Mouse (Mus musculus): ENCODE measurements around the gene Mfsd2a. TPM values are rescaled to one million over a fixed set of nuclear protein-coding genes. Genes with fewer than 3 reads are reported as not detected.

Mfsd2a gene
- polyA plus RNA-seq, 1 experiment, result 7.5 TPM

DNA sequence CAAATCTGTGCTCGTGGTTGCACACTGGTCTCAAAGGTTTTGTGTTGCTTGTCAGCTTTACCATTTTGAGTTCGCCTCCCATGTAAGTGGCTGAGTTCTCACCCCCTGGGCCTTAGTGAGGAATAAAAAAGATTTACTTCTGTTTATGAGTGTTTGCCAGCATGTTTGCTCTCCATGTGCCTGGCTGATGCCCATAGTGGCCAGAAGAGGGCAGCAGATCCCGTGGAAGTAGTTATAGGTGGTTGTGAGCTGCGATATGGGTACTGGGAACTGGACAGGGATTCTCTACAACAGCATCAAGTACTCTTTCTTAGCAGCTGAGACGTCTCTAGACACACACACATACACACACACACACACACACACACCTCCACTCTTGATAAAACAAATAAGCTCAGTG lies 48.4 kb downstream of the Mfsd2a start:
- no peak overlapping the region for H3K4me3 ChIP-seq
- H3ac ChIP-seq (ENCODE audit: control insufficient read depth, insufficient read length), result no peak overlapping the region
- H3K36me3 ChIP-seq (ENCODE audit: control insufficient read depth, insufficient read depth), result no peaks in the 10 kb centered on the region
- no peaks in the 10 kb centered on the region for H3K79me2 ChIP-seq (ENCODE audit: control insufficient read depth, insufficient read depth)
- no peaks in the 10 kb centered on the region for H3K27me3 ChIP-seq (ENCODE audit: control insufficient read depth, insufficient read depth, insufficient read length)
- TF ChIP-seq POLR2A (IDR thresholded peaks at IDR 0.05; ENCODE audit: insufficient read length, low read depth) (no peak), POLR2AphosphoS2 (IDR thresholded peaks at IDR 0.05; ENCODE audit: insufficient read length, low read depth) (no peak), SRF (IDR thresholded peaks at IDR 0.05; ENCODE audit: control insufficient read depth, insufficient read length, low read depth) (no peak), CEBPB (IDR thresholded peaks at IDR 0.05; ENCODE audit: insufficient read depth, poor library complexity, severe bottlenecking) (no peak), E2F4 (IDR thresholded peaks at IDR 0.05; ENCODE audit: insufficient read depth) (no peak), MYOG (IDR thresholded peaks at IDR 0.05; ENCODE audit: control insufficient read depth in 1 of 3, insufficient read depth in 1 of 3, insufficient read length in 2 of 3, low read depth in 2 of 3) (no peak), TCF3 (IDR thresholded peaks at IDR 0.05; ENCODE audit: insufficient read length, low read depth) (no peak), MYOD1 (IDR thresholded peaks at IDR 0.05; ENCODE audit: control insufficient read depth in 1 of 3, insufficient read length in 2 of 3, low read depth in 2 of 3) (no peak), USF1 (IDR thresholded peaks at IDR 0.05; ENCODE audit: low read depth) (no peak), MAX (IDR thresholded peaks at IDR 0.05; ENCODE audit: low read depth) (no peak), REST (IDR thresholded peaks at IDR 0.05; ENCODE audit: insufficient read depth, insufficient read length) (no peak), TCF12 (IDR thresholded peaks at IDR 0.05; ENCODE audit: insufficient read depth, poor library complexity, severe bottlenecking) (no peak)
- no peak overlapping the region for H3K4me2 ChIP-seq (ENCODE audit: low read depth)

DNA sequence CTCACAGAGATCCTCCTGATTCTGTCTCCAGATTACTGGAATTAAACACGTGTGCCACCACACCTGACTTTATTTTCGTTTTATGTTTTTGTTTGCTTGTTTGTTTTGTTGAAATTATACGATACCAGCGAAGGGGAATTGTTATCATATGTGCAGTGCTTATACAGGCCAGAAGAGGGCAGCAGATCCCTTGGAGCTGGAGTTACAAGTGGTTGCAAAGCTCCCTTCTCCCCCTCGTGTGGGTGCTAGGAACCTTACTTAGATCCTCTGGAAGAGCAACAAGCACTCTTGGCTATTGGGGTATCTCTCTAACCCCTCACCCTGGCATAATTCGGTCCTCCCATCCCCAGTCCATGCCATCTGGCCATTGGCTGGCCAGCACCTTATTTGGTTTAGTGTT lies 50.4 kb downstream of the Mfsd2a start:
- no peaks in the 10 kb centered on the region for H3K36me3 ChIP-seq (ENCODE audit: control insufficient read depth, insufficient read depth)
- TF ChIP-seq TCF3 (IDR thresholded peaks at IDR 0.05; ENCODE audit: insufficient read length, low read depth), result no peak
- no peak for TF ChIP-seq MYOG (IDR thresholded peaks at IDR 0.05; ENCODE audit: control insufficient read depth in 1 of 3, insufficient read depth in 1 of 3, insufficient read length in 2 of 3, low read depth in 2 of 3)
- TF ChIP-seq SRF (IDR thresholded peaks at IDR 0.05; ENCODE audit: control insufficient read depth, insufficient read length, low read depth), result no peak
- no peak for TF ChIP-seq E2F4 (IDR thresholded peaks at IDR 0.05; ENCODE audit: insufficient read depth)
- TF ChIP-seq MAX (IDR thresholded peaks at IDR 0.05; ENCODE audit: low read depth), result no peak
- TF ChIP-seq CEBPB (IDR thresholded peaks at IDR 0.05; ENCODE audit: insufficient read depth, poor library complexity, severe bottlenecking), result no peak
- TF ChIP-seq TCF12 (IDR thresholded peaks at IDR 0.05; ENCODE audit: insufficient read depth, poor library complexity, severe bottlenecking), result no peak
- TF ChIP-seq POLR2AphosphoS2 (IDR thresholded peaks at IDR 0.05; ENCODE audit: insufficient read length, low read depth), result no peak
- TF ChIP-seq REST (IDR thresholded peaks at IDR 0.05; ENCODE audit: insufficient read depth, insufficient read length), result no peak
- TF ChIP-seq USF1 (IDR thresholded peaks at IDR 0.05; ENCODE audit: low read depth), result no peak
- TF ChIP-seq MYOD1 (IDR thresholded peaks at IDR 0.05; ENCODE audit: control insufficient read depth in 1 of 3, insufficient read length in 2 of 3, low read depth in 2 of 3), result no peak
- no peak for TF ChIP-seq POLR2A (IDR thresholded peaks at IDR 0.05; ENCODE audit: insufficient read length, low read depth)

DNA sequence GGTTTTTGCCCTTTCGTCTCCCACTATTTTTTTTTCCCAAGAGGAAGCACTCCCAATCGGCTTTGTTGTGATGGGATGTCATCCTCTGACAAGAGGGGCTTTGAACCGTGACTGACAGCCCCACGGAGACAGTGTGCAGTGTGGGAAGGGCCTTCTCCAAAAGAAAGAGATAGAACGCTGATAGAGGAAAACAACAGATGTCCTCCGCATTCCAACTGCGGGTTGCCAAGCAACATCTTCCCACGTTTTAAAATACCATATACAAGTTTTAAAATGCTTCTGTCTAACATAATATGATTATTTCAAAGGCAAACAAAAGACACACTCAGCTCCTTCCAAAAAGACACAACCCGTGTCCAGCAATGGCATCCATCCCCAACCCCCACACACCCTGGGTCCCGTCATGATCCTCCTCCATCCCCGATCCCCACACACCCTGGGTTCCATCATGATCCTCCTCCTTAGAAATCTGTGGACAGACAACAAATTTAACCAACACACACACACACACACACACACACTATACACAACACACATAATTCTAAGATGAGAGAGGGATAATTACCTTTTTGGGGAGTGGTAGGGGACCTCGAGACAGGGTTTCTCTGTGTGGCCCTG lies 51.3 kb downstream of the Mfsd2a start:
- Histone ChIP-seq H3K79me2 (ENCODE audit: control insufficient read depth, insufficient read depth) (no peaks in the 10 kb centered on the region), H3K4me3 (no peak overlapping the region), H3K4me2 (ENCODE audit: low read depth) (no peak overlapping the region), H3K27me3 (ENCODE audit: control insufficient read depth, insufficient read depth, insufficient read length) (no peaks in the 10 kb centered on the region), H3ac (ENCODE audit: control insufficient read depth, insufficient read length) (no peak overlapping the region), H3K36me3 (ENCODE audit: control insufficient read depth, insufficient read depth) (no peaks in the 10 kb centered on the region)
- TF ChIP-seq MAX (IDR thresholded peaks at IDR 0.05; ENCODE audit: low read depth) (no peak), POLR2AphosphoS2 (IDR thresholded peaks at IDR 0.05; ENCODE audit: insufficient read length, low read depth) (no peak), CEBPB (IDR thresholded peaks at IDR 0.05; ENCODE audit: insufficient read depth, poor library complexity, severe bottlenecking) (no peak), SRF (IDR thresholded peaks at IDR 0.05; ENCODE audit: control insufficient read depth, insufficient read length, low read depth) (no peak), POLR2A (IDR thresholded peaks at IDR 0.05; ENCODE audit: insufficient read length, low read depth) (no peak), TCF12 (IDR thresholded peaks at IDR 0.05; ENCODE audit: insufficient read depth, poor library complexity, severe bottlenecking) (no peak), REST (IDR thresholded peaks at IDR 0.05; ENCODE audit: insufficient read depth, insufficient read length) (no peak), MYOD1 (IDR thresholded peaks at IDR 0.05; ENCODE audit: control insufficient read depth in 1 of 3, insufficient read length in 2 of 3, low read depth in 2 of 3) (no peak), TCF3 (IDR thresholded peaks at IDR 0.05; ENCODE audit: insufficient read length, low read depth) (no peak), E2F4 (IDR thresholded peaks at IDR 0.05; ENCODE audit: insufficient read depth) (no peak), USF1 (IDR thresholded peaks at IDR 0.05; ENCODE audit: low read depth) (no peak), MYOG (IDR thresholded peaks at IDR 0.05; ENCODE audit: control insufficient read depth in 1 of 3, insufficient read depth in 1 of 3, insufficient read length in 2 of 3, low read depth in 2 of 3) (no peak)

More for the DNA sequence above, 50.4 kb downstream of the Mfsd2a start:
- H3ac ChIP-seq (ENCODE audit: control insufficient read depth, insufficient read length), result no peak overlapping the region
- H3K79me2 ChIP-seq (ENCODE audit: control insufficient read depth, insufficient read depth), result no peaks in the 10 kb centered on the region
- H3K4me2 ChIP-seq (ENCODE audit: low read depth), result no peak overlapping the region
- no peak overlapping the region for H3K4me3 ChIP-seq
- H3K27me3 ChIP-seq (ENCODE audit: control insufficient read depth, insufficient read depth, insufficient read length), result no peaks in the 10 kb centered on the region

DNA sequence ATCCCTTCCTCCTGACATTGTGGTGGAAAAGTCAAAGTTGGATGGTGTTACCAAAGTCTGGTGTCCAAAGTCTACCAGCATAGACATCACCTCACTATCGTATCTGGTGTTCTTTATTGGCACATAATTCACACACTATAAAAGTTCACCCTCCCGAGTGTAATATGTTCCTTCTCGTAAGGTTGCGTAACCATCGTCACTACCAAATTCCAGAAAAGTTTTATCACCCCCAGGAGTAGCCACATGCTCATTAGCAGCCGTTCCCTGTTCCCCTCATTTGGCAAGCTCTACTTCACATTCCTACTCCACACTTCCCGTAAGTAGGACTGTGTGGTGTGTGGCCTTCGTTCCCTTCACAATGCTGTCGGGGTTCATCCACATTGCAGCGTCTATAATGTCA lies 55.6 kb downstream of the Mfsd2a start:
- no peaks in the 10 kb centered on the region for H3K27me3 ChIP-seq (ENCODE audit: control insufficient read depth, insufficient read depth, insufficient read length)
- no peak overlapping the region for H3K4me3 ChIP-seq
- TF ChIP-seq SRF (IDR thresholded peaks at IDR 0.05; ENCODE audit: control insufficient read depth, insufficient read length, low read depth) (no peak), REST (IDR thresholded peaks at IDR 0.05; ENCODE audit: insufficient read depth, insufficient read length) (no peak), MAX (IDR thresholded peaks at IDR 0.05; ENCODE audit: low read depth) (no peak), TCF12 (IDR thresholded peaks at IDR 0.05; ENCODE audit: insufficient read depth, poor library complexity, severe bottlenecking) (no peak), POLR2A (IDR thresholded peaks at IDR 0.05; ENCODE audit: insufficient read length, low read depth) (no peak), MYOD1 (IDR thresholded peaks at IDR 0.05; ENCODE audit: control insufficient read depth in 1 of 3, insufficient read length in 2 of 3, low read depth in 2 of 3) (no peak), USF1 (IDR thresholded peaks at IDR 0.05; ENCODE audit: low read depth) (no peak), E2F4 (IDR thresholded peaks at IDR 0.05; ENCODE audit: insufficient read depth) (no peak), POLR2AphosphoS2 (IDR thresholded peaks at IDR 0.05; ENCODE audit: insufficient read length, low read depth) (no peak), TCF3 (IDR thresholded peaks at IDR 0.05; ENCODE audit: insufficient read length, low read depth) (no peak), MYOG (IDR thresholded peaks at IDR 0.05; ENCODE audit: control insufficient read depth in 1 of 3, insufficient read depth in 1 of 3, insufficient read length in 2 of 3, low read depth in 2 of 3) (no peak), CEBPB (IDR thresholded peaks at IDR 0.05; ENCODE audit: insufficient read depth, poor library complexity, severe bottlenecking) (no peak)
- H3K79me2 ChIP-seq (ENCODE audit: control insufficient read depth, insufficient read depth), result no peaks in the 10 kb centered on the region
- H3ac ChIP-seq (ENCODE audit: control insufficient read depth, insufficient read length), result no peak overlapping the region
- H3K36me3 ChIP-seq (ENCODE audit: control insufficient read depth, insufficient read depth), result no peaks in the 10 kb centered on the region
- H3K4me2 ChIP-seq (ENCODE audit: low read depth), result no peak overlapping the region

Measured in myocyte (in vitro differentiated cells).